Mouse (Mus musculus): ENCODE data around the gene Clmn. TPM values are rescaled to one million over a fixed set of nuclear protein-coding genes. Genes with fewer than 3 reads are reported as not detected.
"Not testable (repeated sequence)": the region's sequence is repeated elsewhere in the genome, so short reads cannot be mapped to it uniquely, and the experiment has no call there.

The Clmn gene
- polyA plus RNA-seq, 1 experiment: 0.13 TPM

DNA sequence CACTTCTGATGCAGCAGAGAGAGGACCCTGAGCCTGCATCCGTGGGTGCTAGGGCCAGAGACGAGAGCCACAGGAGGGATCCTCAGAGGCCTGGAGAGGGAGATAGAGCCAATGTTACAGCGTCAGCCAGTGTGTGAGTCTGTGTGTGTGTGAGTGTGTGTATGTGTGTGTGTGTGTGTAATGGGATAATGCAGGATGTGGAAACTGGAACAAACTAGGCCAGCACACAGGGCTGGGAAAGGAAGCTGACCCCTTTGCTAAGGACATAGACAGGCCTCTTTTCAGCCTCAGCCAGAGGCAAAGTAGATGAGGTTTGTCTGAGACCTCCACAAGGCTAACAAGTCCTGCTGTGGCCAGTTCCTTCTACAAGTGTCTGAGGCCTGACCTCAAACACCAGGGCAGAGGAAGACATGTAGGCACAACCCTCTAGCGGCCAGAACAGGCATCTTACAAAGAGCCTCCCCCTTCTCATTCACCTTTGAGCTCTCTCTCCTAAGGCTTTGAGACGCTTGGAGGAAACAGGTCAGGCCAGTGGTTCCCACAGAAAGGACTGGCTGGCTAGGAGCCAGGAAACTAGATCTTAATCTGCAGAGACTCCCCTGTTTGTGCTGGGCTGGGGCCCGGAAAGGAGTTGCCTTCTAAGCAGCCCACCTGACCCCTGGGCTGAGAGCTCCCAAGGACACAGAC, 35.1 kb downstream of the Clmn start:
- WGBS: 42% methylated on average over 6 of the region's 6 CpGs
- Histone ChIP-seq H3K4me1 (ENCODE audit: control insufficient read depth, insufficient read depth, insufficient read length) (no peaks in the 10 kb centered on the region), H3K27ac (ENCODE audit: insufficient read depth, low read length) (no peak overlapping the region), H3K27me3 (ENCODE audit: control insufficient read depth, insufficient read depth, low read length) (no peaks in the 10 kb centered on the region), H3K36me3 (ENCODE audit: control insufficient read depth, insufficient read depth, low read length) (no peaks in the 10 kb centered on the region), H3K4me3 (ENCODE audit: extremely low read depth, insufficient read depth, insufficient read length) (no peak overlapping the region)
- no peak for TF ChIP-seq POLR2A (IDR thresholded peaks at IDR 0.05; ENCODE audit: low read depth, low read length)
- no peak for TF ChIP-seq CTCF (IDR thresholded peaks at IDR 0.05; ENCODE audit: extremely low read depth, insufficient read depth, insufficient read length, insufficient replicate concordance)
- DNase-seq (ENCODE audit: low read depth in 1 of 2, low spot score in 2 of 2): no peak

DNA sequence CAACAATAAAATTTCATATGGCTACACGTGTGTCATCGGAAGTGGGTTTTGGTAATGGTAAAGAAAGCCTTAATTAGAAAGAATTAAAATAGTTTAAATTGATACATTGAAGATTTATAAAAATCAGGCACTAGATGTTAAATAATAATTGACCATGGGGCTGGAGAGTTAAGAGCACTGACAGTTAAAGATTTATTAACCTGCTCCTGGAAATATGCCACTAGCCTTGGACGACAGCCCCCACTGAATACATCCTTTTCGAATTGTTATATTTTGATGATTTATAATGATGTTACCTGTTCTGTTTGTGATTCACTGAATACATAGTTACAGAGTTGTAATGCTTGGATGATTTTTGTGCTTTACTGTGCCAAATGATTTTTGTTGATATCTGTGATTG, 35.9 kb downstream of the Clmn start:
- not testable (repeated sequence) for H3K36me3 ChIP-seq (ENCODE audit: control insufficient read depth, insufficient read depth, low read length); DNase-seq (ENCODE audit: low read depth in 1 of 2, low spot score in 2 of 2); H3K27ac ChIP-seq (ENCODE audit: insufficient read depth, low read length); H3K27me3 ChIP-seq (ENCODE audit: control insufficient read depth, insufficient read depth, low read length); H3K4me1 ChIP-seq (ENCODE audit: control insufficient read depth, insufficient read depth, insufficient read length); H3K4me3 ChIP-seq (ENCODE audit: extremely low read depth, insufficient read depth, insufficient read length)
- WGBS: 89% methylated on average over 4 of the region's 4 CpGs

DNA sequence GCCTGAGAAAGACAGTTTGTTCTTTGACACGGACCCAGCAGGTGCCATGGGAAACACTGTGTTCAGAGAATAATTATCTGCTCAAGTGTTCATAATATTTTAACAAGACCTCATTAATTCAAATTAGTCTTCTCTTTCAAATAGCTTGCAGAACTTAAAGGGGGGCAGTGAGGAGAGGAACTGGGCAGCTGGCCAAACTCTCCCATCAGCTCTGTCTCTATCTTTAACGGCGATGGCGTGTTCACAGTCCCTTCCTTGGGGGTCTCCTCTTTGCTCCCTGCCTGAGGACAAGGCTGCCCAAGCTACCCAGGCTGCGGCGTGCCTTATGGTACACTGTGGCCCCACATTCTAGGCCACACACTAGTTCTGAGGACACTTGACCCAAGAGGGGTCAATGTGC, 37.2 kb downstream of the Clmn start:
- Histone ChIP-seq H3K4me1 (ENCODE audit: control insufficient read depth, insufficient read depth, insufficient read length) (no peaks in the 10 kb centered on the region), H3K27me3 (ENCODE audit: control insufficient read depth, insufficient read depth, low read length) (no peaks in the 10 kb centered on the region), H3K36me3 (ENCODE audit: control insufficient read depth, insufficient read depth, low read length) (no peaks in the 10 kb centered on the region), H3K4me3 (ENCODE audit: extremely low read depth, insufficient read depth, insufficient read length) (no peak overlapping the region), H3K27ac (ENCODE audit: insufficient read depth, low read length) (no peak overlapping the region)
- 78% methylated on average over 6 of the region's 6 CpGs for WGBS
- no peak for DNase-seq (ENCODE audit: low read depth in 1 of 2, low spot score in 2 of 2)
- TF ChIP-seq CTCF (IDR thresholded peaks at IDR 0.05; ENCODE audit: extremely low read depth, insufficient read depth, insufficient read length, insufficient replicate concordance): no peak
- TF ChIP-seq POLR2A (IDR thresholded peaks at IDR 0.05; ENCODE audit: low read depth, low read length): no peak

DNA sequence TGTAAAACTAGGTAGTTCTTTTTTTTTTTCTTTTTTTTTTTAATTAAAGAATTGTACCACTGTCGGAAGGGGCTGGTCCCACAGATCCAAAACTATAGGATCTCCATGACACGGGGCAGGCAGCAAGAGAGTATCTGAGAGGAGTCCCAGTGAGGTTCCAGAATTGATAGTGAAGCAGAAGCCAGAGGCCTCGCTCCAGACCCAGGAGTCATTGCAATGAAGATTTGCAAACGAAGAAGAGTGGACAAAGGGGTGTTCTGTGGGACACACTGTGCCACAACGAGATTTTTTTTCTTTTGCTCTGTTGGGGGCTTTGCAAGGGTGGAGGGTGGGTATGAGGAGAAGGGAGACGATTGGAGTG, 40.0 kb downstream of the Clmn start:
- Histone ChIP-seq H3K36me3 (ENCODE audit: control insufficient read depth, insufficient read depth, low read length) (no peaks in the 10 kb centered on the region), H3K27me3 (ENCODE audit: control insufficient read depth, insufficient read depth, low read length) (no peaks in the 10 kb centered on the region), H3K4me3 (ENCODE audit: extremely low read depth, insufficient read depth, insufficient read length) (no peak overlapping the region), H3K4me1 (ENCODE audit: control insufficient read depth, insufficient read depth, insufficient read length) (no peaks in the 10 kb centered on the region), H3K27ac (ENCODE audit: insufficient read depth, low read length) (no peak overlapping the region)
- DNase-seq (ENCODE audit: low read depth in 1 of 2, low spot score in 2 of 2): no peak
- no peak for TF ChIP-seq POLR2A (IDR thresholded peaks at IDR 0.05; ENCODE audit: low read depth, low read length)
- no peak for TF ChIP-seq CTCF (IDR thresholded peaks at IDR 0.05; ENCODE audit: extremely low read depth, insufficient read depth, insufficient read length, insufficient replicate concordance)
- WGBS: 18% methylated on average over 6 of the region's 6 CpGs

DNA sequence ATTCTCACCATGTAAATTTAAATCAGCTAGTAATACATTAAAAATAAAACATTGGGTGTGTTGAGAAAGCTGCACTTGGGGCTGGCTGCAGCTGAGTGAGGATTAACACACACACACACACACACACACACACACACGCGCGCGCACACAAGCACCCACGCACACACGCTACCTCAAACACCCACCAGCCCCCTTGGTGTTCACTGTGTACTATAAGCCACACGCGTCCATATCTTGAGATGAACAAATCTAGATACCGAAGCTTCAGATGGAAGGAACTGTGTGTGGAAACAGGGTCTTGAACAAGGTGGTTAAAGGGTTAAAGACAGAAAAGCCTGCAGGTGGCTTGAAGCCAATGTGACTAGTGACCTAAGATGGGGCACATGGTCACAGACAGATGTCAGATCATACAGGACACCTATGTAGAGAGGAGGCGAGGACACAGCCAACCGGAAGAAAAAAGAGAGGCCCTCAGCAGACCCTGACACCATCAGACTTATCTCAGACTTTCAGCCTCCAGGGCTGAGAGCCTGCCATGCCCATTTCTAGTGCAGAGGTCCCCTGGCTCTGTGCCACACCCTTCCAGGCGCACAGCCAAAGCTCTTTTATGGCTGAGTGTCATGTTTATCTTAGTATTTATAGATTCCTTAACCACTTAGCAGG, 40.5 kb downstream of the Clmn start:
- H3K27ac ChIP-seq (ENCODE audit: insufficient read depth, low read length): no peak overlapping the region
- no peak for DNase-seq (ENCODE audit: low read depth in 1 of 2, low spot score in 2 of 2)
- H3K4me3 ChIP-seq (ENCODE audit: extremely low read depth, insufficient read depth, insufficient read length): no peak overlapping the region
- TF ChIP-seq CTCF (IDR thresholded peaks at IDR 0.05; ENCODE audit: extremely low read depth, insufficient read depth, insufficient read length, insufficient replicate concordance): no peak
- no peak for TF ChIP-seq POLR2A (IDR thresholded peaks at IDR 0.05; ENCODE audit: low read depth, low read length)
- H3K36me3 ChIP-seq (ENCODE audit: control insufficient read depth, insufficient read depth, low read length): no peaks in the 10 kb centered on the region
- no peaks in the 10 kb centered on the region for H3K4me1 ChIP-seq (ENCODE audit: control insufficient read depth, insufficient read depth, insufficient read length)
- H3K27me3 ChIP-seq (ENCODE audit: control insufficient read depth, insufficient read depth, low read length): no peaks in the 10 kb centered on the region
- WGBS: 52% methylated on average over 12 of the region's 12 CpGs

DNA sequence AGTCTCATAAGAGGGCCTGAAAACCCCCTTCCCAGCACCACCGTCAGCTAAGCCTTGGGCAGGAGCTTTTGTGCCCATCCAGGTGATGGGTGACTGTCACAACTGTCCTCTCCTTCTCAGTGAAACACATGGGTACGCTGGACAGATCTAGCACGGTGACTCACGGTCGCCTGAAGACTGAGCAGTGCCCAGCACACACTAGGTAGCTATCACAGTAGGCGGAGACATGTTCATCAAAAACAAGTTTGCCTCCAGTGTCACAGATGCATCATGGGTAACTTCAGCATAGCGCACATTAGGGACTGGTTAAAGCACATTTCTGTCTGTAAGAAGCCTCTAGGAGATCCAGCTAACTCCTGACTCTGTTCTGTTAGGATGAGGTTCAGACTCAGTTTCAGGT, 41.2 kb downstream of the Clmn start:
- H3K4me3 ChIP-seq (ENCODE audit: extremely low read depth, insufficient read depth, insufficient read length): no peak overlapping the region

DNA sequence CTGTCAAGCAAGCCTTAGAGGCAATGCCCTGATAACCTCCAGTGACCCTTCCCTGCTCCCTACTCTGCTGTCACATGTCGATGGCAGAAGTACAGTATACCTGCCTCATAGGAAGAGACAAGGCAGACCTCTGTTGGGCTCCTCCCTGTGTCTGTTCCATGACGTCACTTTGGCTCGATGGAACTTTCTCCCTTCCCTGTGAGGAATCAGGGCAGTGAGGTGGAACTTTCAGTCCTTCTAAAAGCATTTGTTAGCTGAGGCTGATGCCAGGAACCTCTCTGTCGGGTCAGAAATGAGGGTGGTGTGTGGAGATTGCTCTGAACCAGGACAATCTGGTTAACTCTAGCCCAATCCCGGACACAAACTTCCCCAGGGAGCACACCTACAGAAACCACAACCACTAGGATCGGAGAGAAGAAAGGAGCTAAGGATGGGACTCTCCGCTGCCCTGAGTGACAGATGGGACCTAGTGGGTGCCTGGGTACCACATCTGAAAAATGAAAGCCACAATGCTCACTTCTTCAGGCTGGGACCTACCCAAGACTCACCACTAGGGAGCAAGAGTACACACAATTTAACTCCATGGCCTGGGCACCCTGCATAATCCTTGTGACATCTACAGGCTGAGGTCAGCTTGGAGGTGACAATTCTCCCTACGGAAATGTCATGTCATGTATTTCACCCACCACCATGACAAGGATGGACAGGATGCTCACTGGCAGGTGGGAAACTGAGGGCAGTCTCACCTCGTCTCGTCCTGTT, 41.9 kb downstream of the Clmn start:
- TF ChIP-seq POLR2A (IDR thresholded peaks at IDR 0.05; ENCODE audit: low read depth, low read length): no peak
- TF ChIP-seq CTCF (IDR thresholded peaks at IDR 0.05; ENCODE audit: extremely low read depth, insufficient read depth, insufficient read length, insufficient replicate concordance): no peak
- DNase-seq (ENCODE audit: low read depth in 1 of 2, low spot score in 2 of 2): no peak
- no peaks in the 10 kb centered on the region for H3K36me3 ChIP-seq (ENCODE audit: control insufficient read depth, insufficient read depth, low read length)
- no peak overlapping the region for H3K27ac ChIP-seq (ENCODE audit: insufficient read depth, low read length)
- 90% methylated on average over 10 of the region's 10 CpGs for WGBS
- no peak overlapping the region for H3K4me3 ChIP-seq (ENCODE audit: extremely low read depth, insufficient read depth, insufficient read length)
- H3K4me1 ChIP-seq (ENCODE audit: control insufficient read depth, insufficient read depth, insufficient read length): no peaks in the 10 kb centered on the region
- no peaks in the 10 kb centered on the region for H3K27me3 ChIP-seq (ENCODE audit: control insufficient read depth, insufficient read depth, low read length)

More for the DNA sequence above, 41.2 kb downstream of the Clmn start:
- 94% methylated on average over 7 of the region's 7 CpGs for WGBS
- Histone ChIP-seq H3K36me3 (ENCODE audit: control insufficient read depth, insufficient read depth, low read length) (no peaks in the 10 kb centered on the region), H3K4me1 (ENCODE audit: control insufficient read depth, insufficient read depth, insufficient read length) (no peaks in the 10 kb centered on the region), H3K27ac (ENCODE audit: insufficient read depth, low read length) (no peak overlapping the region), H3K27me3 (ENCODE audit: control insufficient read depth, insufficient read depth, low read length) (no peaks in the 10 kb centered on the region)
- TF ChIP-seq CTCF (IDR thresholded peaks at IDR 0.05; ENCODE audit: extremely low read depth, insufficient read depth, insufficient read length, insufficient replicate concordance): no peak
- TF ChIP-seq POLR2A (IDR thresholded peaks at IDR 0.05; ENCODE audit: low read depth, low read length): no peak
- no peak for DNase-seq (ENCODE audit: low read depth in 1 of 2, low spot score in 2 of 2)

Measured in spleen, adult 2 months (tissue).